Mouse (Mus musculus) gastrocnemius, postnatal 14 days (tissue): ENCODE results near the gene Bola1. TPM values are rescaled to one million over a fixed set of nuclear protein-coding genes. Genes with fewer than 3 reads are reported as not detected.
A peak's percentile ranks its signal among the peaks of the same experiment; 100 is the strongest.
"Not testable (repeated sequence)": the region's sequence is repeated elsewhere in the genome, so short reads cannot be mapped to it uniquely, and the experiment has no call there.

ENCODE experiments used
- DNase-seq: peaks from one replicate; pipeline ENCODE4 v3.0.0; 2021; ENCODE audit warnings: mixed read lengths
- intact Hi-C: fragments of 180-260 bp; cut with DNase I; formaldehyde crosslinking; loops from one replicate; pipeline ENCODE4 v1.15.1; 2025; ENCODE audit warnings: low total_unique reads
- long read RNA-seq, 2 experiments: library from polyadenylated mRNA; stranded (forward); transcript quantifications; one replicate each; pipeline ENCODE4 v2.0.0; 2021
- total RNA-seq, 2 experiments: library from RNA; stranded (reverse); gene quantifications; 2 replicates each; pipeline ENCODE4 v1.2.3; 2021

Gene Bola1
- total RNA-seq: 10 to 100 TPM; 26.4 to 27.7 TPM
- long read RNA-seq, experiment 1, transcript Bola1-201 (2 exons, 729 nt): major isoform, 21 of 25 reads
- long read RNA-seq, experiment 1, partial matches to known transcripts: 0 of 25 reads
- long read RNA-seq, experiment 1, other reads (novel, unspliced or antisense): 4 of 25 reads
- long read RNA-seq, experiment 2, transcript Bola1-201 (2 exons, 729 nt): major isoform, 28 of 29 reads
- long read RNA-seq, experiment 2, partial matches to known transcripts: 0 of 29 reads
- long read RNA-seq, experiment 2, other reads (novel, unspliced or antisense): 1 of 29 reads

DNA sequence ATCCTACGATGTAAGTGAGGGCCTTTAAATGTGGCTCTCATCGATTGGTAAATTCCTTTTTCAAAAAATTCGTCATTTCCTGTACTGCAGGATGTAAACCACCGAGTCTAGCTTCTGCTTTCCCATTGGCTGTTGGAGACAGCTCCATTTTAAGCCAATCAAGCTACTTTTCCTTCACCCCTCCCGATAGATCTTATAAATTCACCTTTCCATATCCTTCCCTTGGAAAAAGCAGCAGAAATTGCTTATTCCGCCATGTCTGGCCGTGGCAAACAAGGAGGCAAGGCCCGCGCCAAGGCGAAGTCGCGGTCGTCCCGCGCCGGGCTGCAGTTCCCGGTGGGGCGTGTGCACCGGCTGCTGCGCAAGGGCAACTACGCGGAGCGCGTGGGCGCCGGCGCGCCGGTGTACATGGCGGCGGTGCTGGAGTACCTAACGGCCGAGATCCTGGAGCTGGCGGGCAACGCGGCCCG is at the start of gene Bola1, which contains the start of gene Hist2h2ab:
TSS of gene Bola1 (minus strand) at position 49 of the 470 bp plus-strand sequence.
TSS of gene Hist2h2ab (plus strand) at position 205 of the 470 bp plus-strand sequence.
- peak; percentile 70 for DNase-seq
- intact Hi-C loops: no loop called here

DNA sequence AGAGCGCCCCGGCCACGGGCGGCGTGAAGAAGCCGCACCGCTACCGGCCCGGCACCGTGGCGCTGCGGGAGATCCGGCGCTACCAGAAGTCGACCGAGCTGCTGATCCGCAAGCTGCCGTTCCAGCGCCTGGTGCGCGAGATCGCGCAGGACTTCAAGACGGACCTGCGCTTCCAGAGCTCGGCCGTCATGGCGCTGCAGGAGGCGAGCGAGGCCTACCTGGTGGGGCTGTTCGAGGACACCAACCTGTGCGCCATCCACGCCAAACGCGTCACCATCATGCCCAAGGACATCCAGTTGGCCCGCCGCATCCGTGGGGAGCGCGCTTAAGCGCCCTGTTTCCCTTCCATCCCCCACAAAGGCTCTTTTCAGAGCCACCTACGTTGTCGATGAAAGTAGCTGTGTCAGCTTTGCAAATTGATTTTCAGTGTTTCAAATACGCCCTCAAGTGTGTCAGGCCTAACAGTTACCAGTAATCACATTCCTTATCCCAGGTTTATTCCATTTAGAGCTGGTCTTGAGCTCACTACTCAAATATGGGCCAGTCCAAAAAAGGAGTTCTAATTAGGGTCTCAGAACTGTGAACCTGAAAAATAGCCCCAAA is 49.4 kb upstream of the Bola1 start:
- intact Hi-C loops, DNase-seq: not testable (repeated sequence)

DNA sequence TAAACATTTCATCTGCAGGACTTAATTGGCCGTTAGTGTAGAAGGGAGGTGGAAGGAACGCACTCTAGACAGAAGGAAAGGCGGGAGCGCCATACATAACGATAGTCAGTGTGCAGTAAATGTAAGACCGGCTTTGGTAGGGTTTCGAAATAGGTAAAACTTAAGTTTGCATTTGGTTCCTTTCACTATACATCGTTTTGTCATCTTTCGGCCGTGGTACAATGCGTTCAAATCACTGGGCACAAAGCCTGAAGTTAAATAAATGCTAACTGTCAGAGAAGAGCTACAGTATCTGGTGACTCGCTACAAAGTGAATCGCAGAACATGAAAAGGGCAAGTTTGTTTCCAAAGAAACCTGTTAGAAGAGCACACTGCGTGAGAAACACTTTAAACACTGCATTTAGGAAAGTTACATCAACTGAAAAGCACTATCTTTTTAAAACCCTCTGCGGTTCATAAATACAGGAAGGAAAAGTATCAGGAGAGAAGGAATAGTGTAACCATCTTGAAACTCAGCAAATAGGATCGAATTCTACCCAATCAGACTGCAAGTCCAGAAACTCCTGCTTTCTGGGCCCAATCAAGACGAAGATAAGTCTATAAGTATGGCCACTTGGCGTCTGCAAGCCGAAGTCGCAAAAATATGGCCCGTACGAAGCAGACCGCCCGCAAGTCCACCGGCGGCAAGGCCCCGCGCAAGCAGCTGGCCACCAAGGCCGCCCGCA is 48.7 kb upstream of the Bola1 start, which contains the start of gene Hist2h3b:
TSS of gene Hist2h3b (plus strand) at position 604 of the 725 bp plus-strand sequence.
- peak; percentile 71 for DNase-seq
- intact Hi-C loops: no loop called here

- intact Hi-C loops: no loop called here
- DNase-seq: no peak
These were observed 48.0 kb upstream of the Bola1 start for GRCm38 (mm10) chr3:96267541-96267940.

GRCm38 (mm10) chr3:96266132-96266710 is 46.7 kb upstream of the Bola1 start:
- intact Hi-C loops: no loop called here
- no peak for DNase-seq

DNA sequence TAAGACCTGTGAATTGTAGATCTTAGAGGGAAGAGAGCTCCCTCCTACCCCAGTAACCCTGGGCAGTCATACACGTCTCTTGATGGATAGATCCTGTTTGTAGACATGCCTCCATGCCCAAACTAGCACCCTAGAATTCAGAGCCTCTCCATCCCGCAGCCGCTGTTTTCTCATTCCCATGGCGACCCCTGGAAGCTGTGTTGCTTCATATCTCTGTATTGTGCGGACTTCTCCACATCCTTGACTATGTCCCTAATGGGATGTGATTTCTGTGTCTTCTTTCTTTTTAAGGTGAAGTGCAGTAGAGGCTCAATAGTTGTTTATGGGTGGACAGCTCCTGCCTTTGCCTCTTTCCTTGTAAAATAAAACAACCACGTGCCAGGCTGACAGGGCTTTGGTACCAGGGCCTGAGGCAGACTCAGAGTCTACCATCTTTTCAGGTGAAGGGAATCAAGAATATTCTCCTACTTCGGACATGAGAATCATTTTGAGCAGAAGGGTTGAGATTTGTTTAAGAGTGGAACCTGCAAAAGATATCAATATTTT is 45.0 kb upstream of the Bola1 start:
- intact Hi-C loops: no loop called here
- DNase-seq: no peak

GRCm38 (mm10) chr3:96263558-96264403 is 44.3 kb upstream of the Bola1 start:
- intact Hi-C loops: no loop called here

DNA sequence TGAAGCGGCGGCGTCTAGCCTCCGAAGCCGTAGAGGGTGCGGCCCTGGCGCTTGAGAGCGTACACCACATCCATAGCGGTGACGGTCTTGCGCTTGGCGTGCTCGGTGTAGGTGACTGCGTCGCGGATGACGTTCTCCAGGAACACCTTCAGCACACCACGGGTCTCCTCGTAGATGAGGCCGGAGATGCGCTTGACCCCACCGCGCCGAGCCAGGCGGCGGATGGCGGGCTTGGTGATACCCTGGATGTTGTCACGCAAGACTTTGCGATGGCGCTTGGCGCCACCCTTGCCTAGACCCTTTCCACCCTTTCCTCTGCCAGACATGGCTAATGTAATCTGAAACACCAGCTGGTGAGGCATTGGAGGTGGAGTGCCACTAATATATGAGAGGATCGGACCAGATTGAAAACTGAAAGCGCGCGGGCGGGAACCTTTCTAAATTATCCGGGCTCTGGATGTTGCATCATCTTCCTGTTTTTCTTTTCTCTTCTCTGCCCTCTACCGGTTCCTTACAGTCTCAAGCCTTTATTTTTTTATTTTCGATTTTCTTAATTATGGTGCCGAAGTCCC is 43.6 kb upstream of the Bola1 start, which contains the start of gene Hist2h4:
TSS of gene Hist2h4 (minus strand) at position 333 of the 572 bp plus-strand sequence.
- intact Hi-C loops: no loop called here
- peak; percentile 89 for DNase-seq

More at GRCm38 (mm10) chr3:96263558-96264403, 44.3 kb upstream of the Bola1 start:
- DNase-seq: peak; percentile 25

DNA sequence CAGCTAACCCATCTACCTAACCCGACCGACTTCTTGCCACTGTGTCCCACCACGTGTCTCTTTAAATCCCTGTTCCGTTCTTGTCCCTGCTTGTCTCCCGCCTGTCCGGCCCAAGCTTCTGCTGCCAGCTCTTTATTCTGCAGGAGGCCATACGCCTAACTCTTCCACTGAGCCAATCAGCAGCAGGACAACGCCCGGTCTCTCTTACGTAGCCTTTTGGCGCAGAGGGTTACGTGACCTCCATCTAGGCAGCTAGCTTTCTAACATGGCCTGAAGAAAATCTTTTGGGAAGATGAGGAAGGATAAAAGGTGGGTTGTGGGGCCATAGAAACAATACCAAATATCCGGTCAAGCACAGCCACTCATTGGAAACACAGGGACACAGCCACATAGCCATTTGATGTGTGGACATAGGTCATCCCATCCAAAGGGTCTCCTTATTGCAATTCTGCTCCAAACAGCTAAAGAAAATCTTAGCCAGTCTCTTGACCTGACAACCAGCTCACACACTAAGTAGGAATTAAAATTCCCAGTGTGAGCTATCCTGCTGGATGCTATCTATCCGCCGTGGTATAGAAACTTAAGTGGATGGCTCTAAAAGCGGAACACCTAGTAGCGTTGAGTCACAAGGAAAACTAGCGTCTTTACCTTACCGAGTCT is 42.8 kb upstream of the Bola1 start:
- intact Hi-C loops: no loop called here
- DNase-seq: peak; percentile 82

DNA sequence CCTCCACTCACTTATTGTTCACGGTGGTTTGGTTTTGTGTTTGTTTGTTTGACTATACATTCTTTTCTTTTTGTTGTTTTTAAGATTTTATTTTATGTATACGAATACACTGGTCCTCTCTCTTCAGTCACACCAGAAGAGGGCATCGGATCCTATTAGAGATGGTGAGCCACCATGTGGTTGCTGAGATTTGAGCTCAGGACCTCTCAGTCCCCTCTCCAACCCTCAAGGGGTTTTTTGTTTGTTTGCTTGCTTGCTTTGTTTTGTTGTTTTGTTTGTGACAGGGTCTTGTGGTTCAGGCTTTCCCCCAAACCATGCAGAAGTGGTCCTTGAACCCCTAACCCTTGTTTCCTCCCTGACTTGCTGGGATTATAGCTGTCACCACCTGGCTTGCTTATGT is 42.1 kb upstream of the Bola1 start:
- intact Hi-C loops: no loop called here
- no peak for DNase-seq

GRCm38 (mm10) chr3:96260220-96260619 is 40.7 kb upstream of the Bola1 start:
- no peak for DNase-seq
- intact Hi-C loops: no loop called here

- intact Hi-C loops: no loop called here
- DNase-seq: no peak
These were observed 37.7 kb upstream of the Bola1 start for GRCm38 (mm10) chr3:96257190-96257589.

DNA sequence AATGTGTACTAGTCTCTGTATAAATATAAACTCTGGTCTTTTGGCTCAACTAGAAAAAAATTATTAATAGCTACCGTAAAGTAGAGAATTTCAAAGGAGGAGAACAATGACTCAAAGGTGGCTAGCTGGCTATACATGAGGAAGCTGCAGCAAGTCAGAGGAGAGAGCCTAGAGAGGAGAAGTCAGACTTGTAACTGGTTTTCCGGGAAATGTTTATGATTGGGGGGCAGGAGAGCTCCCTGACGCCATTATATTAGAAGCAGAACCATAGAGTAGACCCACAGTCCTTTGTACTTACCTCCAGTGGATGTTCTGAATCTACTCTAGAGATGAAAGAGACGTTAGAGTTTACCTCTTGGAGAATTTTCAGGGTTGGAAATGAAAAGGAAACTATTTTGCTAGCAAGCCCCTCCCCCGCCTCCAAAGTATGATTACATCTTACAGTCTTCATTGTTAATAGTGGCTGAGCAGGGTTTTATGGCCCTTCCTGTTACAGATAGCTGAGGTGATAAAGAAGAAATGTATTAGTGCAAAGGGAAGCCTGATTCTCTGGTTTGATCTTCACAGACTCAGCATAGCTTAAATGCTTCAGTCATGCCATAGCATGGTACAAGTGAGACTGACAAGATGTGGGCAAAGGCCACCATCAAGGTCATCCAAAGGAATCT is 36.6 kb upstream of the Bola1 start:
- intact Hi-C loops: no loop called here
- DNase-seq: no peak

- intact Hi-C loops: no loop called here
- DNase-seq: no peak
These were observed 35.3 kb upstream of the Bola1 start for GRCm38 (mm10) chr3:96254683-96255355.

DNA sequence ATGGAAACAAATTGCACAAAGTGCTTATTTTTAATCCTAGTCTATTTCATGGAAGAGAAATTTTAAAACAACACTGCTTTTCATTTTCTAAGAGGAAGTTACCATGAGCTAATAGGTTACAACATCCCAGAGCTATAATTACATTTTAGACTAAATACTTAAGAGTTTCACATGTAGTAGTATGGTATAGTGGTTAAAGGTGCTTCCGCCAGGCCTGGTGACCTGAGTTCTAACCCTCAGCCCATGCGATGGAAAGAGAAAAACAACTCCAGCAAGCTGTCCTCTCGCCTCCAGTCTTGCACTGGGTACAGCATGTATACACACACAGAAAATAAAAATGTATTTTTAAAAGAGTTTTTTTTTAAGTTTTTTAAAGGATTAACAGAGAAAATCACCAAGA is 32.3 kb upstream of the Bola1 start:
- intact Hi-C loops: no loop called here
- no peak for DNase-seq

GRCm38 (mm10) chr3:96250890-96251289 is 31.4 kb upstream of the Bola1 start:
- no peak for DNase-seq
- intact Hi-C loops: no loop called here

- DNase-seq: no peak
- intact Hi-C loops: no loop called here
These were observed 29.5 kb upstream of the Bola1 start for GRCm38 (mm10) chr3:96249034-96249345.
